Mouse (Mus musculus) thymus, postnatal 14 days (tissue): Measurements from ENCODE around the gene Cd180.
"Not testable (repeated sequence)": the region's sequence is repeated elsewhere in the genome, so short reads cannot be mapped to it uniquely, and the experiment has no call there.

Source experiments
- DNase-seq: peaks from one replicate; pipeline ENCODE4 v3.0.0; 2021

The Cd180 gene

GRCm38 (mm10) chr13:102684890-102685289 lies 8.5 kb upstream of the Cd180 start:
- DNase-seq: no peak

- no peak for DNase-seq
Observed at GRCm38 (mm10) chr13:102688121-102688520, 5.2 kb upstream of the Cd180 start.

- DNase-seq: no peak
Observed at GRCm38 (mm10) chr13:102689201-102690090, 3.9 kb upstream of the Cd180 start.

GRCm38 (mm10) chr13:102690184-102690583 lies 3.2 kb upstream of the Cd180 start:
- no peak for DNase-seq

- no peak for DNase-seq
Observed at GRCm38 (mm10) chr13:102691408-102692150, 1.8 kb upstream of the Cd180 start.

GRCm38 (mm10) chr13:102694154-102694553 lies 796 bp downstream of the Cd180 start:
- DNase-seq: no peak

GRCm38 (mm10) chr13:102695121-102695905 lies 2.0 kb downstream of the Cd180 start:
- no peak for DNase-seq

GRCm38 (mm10) chr13:102698335-102698734 lies 5.0 kb downstream of the Cd180 start:
- no peak for DNase-seq

- DNase-seq: no peak
Observed at GRCm38 (mm10) chr13:102698751-102699323, 5.5 kb downstream of the Cd180 start.

GRCm38 (mm10) chr13:102700176-102700575 lies 6.8 kb downstream of the Cd180 start:
- no peak for DNase-seq

GRCm38 (mm10) chr13:102700744-102701143 lies 7.4 kb downstream of the Cd180 start:
- DNase-seq: no peak

GRCm38 (mm10) chr13:102716973-102717372 lies 23.6 kb downstream of the Cd180 start:
- no peak for DNase-seq

GRCm38 (mm10) chr13:102725416-102725815 lies 32.1 kb downstream of the Cd180 start:
- no peak for DNase-seq

GRCm38 (mm10) chr13:102725906-102726305 lies 32.5 kb downstream of the Cd180 start:
- DNase-seq: no peak

- no peak for DNase-seq
Observed at GRCm38 (mm10) chr13:102726876-102727275, 33.5 kb downstream of the Cd180 start.

GRCm38 (mm10) chr13:102728035-102728434 lies 34.7 kb downstream of the Cd180 start:
- no peak for DNase-seq

- DNase-seq: not testable (repeated sequence)
Observed at GRCm38 (mm10) chr13:102728951-102729350, 35.6 kb downstream of the Cd180 start.

GRCm38 (mm10) chr13:102733063-102733462 lies 39.7 kb downstream of the Cd180 start:
- no peak for DNase-seq

GRCm38 (mm10) chr13:102737811-102738210 lies 44.5 kb downstream of the Cd180 start:
- no peak for DNase-seq

GRCm38 (mm10) chr13:102739720-102740535 lies 46.6 kb downstream of the Cd180 start:
- DNase-seq: no peak

- peak; percentile 55 for DNase-seq
Observed at GRCm38 (mm10) chr13:102744481-102745269, 51.3 kb downstream of the Cd180 start.
